Mouse (Mus musculus) spleen, postnatal 14 days (tissue): ENCODE data around the gene Mmel1.

Experiments
- DNase-seq, 2 experiments: peaks; one replicate each; pipeline ENCODE4 v3.0.0; 2021 to 2022; ENCODE audit warnings: low spot score in 2 of 2

Gene Mmel1

DNA sequence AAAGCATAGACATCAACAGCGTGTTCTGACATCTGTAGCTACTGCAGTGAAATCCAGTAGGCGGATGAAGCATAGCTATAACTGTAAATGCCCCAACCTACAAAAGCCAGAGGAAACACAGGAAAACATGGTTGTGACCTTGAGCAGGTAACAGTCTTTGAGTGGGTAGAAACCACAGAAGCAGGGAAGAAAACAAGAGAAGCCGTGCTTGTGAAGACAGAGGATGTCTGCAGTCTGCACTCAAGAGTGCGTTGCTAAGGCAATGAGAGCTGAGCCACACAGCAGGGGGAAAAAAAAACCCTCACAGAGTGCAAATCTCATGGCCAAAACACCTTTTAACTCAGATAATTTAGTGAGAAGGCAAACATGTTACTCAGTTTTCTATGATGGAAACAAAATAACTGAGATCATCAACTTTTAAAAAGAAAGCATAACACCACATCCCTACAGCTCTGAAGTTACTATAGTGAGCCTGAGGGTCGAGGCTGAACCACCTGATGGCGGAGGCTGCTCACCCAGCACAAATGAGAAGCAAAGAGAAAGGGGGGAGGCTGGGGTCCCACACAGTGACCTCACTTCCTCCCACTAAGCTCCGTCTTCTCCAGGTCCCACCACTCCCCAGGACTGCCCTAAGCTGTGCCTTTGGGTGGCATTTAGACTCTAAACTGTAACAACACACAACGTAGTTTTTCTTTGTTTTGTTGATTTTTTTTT is 67.3 kb downstream of the Mmel1 start:
- no peak for DNase-seq

DNA sequence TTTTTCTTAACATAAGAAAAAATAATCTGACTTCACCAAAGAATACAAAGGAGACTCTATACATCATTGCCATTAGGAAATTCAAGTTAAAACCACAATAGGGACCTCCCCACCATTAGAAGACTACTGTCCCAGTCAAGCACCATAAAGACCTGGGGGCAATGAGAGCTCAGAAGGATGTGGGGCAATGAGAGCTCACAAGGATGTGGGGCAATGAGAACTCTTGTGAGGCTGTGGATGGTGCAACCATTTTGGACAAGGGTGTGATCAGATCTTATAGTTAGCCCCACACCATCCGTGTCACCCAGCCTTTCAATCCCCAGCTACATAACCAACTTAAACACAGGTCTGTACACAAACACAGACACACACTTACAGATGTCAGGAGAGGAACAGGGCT is 68.4 kb downstream of the Mmel1 start:
- DNase-seq = no peak

DNA sequence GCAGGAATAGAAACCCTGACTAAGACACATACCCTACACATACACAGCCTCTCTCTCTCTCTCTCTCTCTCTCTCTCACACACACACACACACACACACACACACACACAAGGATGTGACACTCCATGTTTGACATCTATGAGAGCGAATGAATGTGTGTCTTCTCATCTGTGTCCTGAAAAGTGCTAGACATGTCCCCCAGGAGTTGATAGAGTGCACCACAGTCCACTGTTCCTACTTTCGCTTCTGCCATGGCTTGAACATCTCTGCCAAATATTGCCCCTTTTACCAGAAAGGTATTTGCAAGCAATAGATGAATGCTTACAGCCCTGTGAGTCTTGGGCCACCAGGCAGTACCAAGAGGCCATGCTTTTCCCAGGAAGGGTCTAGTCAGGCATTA is 70.8 kb downstream of the Mmel1 start:
- DNase-seq = no peak

DNA sequence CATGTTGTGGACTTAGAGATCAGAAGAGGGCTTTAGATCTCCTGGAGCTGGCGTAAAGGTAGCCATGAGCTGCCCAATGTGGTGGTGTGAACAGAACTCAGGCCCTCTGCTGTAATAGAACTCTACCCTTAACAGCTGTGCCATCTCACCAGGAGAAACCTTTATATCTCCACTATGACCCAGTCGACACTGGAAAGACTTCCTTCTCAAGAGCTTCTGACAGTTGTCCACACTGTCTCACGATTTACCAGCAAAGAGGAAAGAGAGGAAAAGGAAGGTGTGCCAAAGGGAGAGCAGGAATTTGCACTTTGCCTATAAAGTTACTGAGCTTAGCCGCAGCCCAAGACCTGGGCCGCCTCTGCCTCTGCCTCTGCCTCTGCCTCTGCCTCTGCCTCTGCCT is 72.4 kb downstream of the Mmel1 start:
- DNase-seq = no peak

DNA sequence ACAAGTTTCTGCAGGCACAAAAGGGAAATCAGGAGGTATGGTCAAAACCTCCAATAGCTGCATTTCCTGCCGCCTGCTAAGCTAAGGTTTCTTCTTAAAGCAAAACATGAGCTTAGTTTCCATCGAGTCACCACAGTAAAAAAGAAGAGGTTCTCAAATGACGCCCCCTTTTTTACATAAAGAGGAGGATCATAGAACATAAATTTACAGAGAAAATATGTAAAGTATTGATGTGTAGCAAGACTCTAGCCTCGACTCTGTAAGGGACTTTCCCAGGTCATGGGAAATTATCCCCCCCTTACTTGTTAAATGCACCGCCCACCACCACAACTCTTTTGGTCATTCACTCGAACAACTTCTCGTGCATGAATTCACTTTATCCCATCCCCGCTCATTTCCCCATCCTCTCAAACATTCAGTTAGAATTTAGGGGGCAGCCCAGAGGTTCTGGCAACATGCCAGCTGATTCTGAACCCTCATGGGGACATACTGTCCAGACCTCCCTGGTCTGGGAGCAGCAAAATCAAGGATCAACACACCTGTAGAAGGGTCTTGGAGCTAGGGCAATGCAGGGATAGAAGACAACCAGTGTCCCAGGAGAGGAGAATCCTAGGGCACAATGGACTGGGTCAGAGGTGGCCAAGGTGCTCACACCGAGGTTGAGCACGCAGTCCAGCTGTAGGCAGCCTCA is 73.4 kb downstream of the Mmel1 start:
- no peak for DNase-seq

DNA sequence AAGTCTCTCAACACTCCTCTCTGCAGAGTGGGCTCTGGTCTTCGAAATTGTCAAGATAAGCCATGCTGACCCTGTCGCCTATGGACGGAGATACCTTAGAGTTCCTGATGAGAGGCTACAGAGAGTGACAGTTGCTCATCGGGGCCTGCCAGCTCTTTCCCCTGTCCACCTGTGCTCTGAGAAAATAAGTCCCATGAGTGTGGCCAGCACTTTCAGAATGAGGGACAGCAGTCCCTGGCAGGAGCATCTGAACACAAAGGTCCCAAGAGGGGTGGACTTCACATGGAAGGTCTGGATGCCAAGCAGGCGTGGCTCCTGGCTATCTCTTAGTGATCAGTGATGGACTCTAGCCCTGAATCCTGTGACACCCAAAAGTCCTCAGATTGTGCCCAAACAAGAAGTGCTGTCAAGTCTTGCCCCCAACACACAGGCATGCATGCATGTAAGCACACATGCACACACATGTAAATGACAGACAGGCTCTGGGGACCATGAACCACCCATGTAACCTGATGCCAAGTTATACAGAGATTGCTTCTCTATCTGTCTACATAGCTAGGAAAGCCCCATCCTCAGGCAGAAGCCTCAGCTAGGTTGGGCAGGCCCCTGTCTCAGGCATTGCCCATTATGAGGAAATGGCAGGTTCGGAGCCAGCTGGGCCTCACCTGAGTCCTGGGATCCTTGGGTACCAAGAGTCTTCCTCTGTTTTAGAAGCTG is 74.1 kb downstream of the Mmel1 start:
- no peak for DNase-seq

DNA sequence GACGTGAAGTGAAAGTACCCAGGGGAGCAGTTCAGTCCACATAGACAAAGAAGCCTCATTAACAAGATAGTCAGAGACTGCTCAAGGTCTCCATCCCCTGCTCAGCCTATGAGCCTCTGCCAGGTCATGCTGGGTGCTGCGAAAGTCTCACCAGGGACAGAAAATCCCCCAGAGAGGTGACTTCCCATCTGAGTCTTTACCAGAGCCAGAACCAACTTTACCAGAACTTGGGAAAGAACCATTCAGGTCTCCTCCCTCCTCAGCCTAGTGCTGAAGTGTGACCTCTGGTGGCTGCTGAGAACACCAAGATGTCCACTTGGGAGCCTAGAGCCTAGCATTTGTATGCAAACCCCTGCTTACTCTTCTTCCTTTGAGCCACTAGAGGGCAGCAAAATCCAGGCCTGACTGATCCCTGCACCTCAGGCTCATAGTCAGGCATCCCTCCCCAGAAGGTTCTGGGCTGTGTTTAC is 74.8 kb downstream of the Mmel1 start:
- DNase-seq = peak; percentile 60 to 73
